Mouse (Mus musculus): ENCODE measurements around the gene Tsga10.

DNA sequence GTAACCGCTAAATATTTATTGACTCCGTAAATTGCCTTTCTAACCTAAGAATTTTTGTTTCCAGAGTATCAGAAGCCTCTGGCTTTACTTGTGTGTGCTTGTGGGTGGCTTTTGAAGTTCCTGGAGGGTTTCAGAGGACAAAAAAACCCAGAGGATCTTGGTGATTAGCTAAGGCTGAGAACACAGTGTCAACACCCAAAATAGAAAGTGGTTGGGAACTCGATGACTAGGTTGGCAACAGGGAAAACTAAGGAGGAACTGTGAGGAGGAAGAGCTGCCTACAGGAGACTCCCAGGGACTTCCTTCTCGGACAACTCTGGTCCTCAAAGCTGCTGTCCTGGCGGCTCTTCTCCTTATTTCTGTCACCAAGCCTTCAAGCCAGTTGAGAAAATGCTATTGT, 145.1 kb downstream of the Tsga10 start:
- TF ChIP-seq MAFK (IDR thresholded peaks at IDR 0.05; ENCODE audit: insufficient read depth, low read depth, low read length) (no peak), ZC3H11A (IDR thresholded peaks at IDR 0.05; ENCODE audit: borderline replicate concordance, low read depth, low read length) (no peak), HCFC1 (IDR thresholded peaks at IDR 0.05; ENCODE audit: borderline replicate concordance, insufficient read depth, low read length) (no peak)
